Mouse (Mus musculus): Measurements from ENCODE around the gene Ulk3.

Gene Ulk3

GRCm38 (mm10) chr9:57641775-57642550, 52.7 kb downstream of the Ulk3 start:
- in situ Hi-C loops (cut with MboI, MseI): loop anchor here (5.0 to 10.0 kb wide), 2 partner anchors 105 to 1833 kb away; partner anchors contain the start of gene Fam219b (in 1 of the 2)

- in situ Hi-C loops (cut with MboI, MseI): loop anchor here (5.0 to 10.0 kb wide), 2 partner anchors 106 to 1831 kb away; partner anchors contain the start of gene Fam219b (in 1 of the 2)
These were observed 54.1 kb downstream of the Ulk3 start for GRCm38 (mm10) chr9:57643169-57643855.

DNA sequence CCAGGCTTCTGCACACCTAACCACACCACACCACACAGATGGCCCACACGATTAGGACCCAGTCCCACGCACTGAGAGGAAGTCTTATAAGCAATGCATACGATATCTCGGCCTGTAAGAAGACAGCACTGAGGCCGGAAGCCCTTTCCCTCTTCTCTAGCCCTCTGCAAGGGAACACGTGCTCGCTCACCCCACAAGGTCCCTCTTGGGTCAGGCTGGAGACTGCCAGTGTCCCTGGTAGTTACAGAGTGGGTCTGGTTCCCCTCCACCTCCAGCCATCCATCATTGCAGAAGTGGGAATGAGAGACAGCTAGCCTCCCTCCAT, 54.6 kb downstream of the Ulk3 start:
- in situ Hi-C loops (cut with MboI, MseI): loop anchor here (5.0 to 10.0 kb wide), 2 partner anchors 107 to 1831 kb away; partner anchors contain the start of gene Fam219b (in 1 of the 2)

DNA sequence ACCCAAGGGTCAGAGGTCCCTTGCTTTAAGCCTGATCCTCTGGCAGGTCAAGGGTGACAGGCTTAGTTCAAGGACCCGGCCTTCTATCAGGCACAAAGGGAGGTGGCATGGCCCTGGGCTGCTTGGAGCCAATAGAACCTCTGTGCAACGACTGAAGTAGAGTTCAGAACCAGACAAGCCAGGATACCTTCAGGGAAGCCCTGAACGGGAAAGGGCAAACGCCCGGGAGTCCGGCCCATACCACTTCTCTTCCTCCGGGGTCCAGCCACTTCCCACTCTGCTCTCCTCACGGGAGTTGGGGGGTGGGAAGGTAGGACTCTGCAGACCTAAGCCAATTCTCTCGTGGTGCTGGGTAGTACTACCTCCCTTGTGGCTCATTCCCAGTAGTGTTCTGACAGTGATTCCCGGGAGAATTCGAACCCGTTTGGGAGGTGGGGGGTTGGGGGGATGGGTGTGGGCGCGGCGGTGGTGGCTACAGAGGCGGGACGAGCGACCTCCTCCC, 55.2 kb downstream of the Ulk3 start:
- in situ Hi-C loops (cut with MboI, MseI): loop anchor here (5.0 to 10.0 kb wide), 2 partner anchors 107 to 1830 kb away; partner anchors contain the start of gene Fam219b (in 1 of the 2)

GRCm38 (mm10) chr9:57644944-57645893, 56.0 kb downstream of the Ulk3 start:
- in situ Hi-C loops (cut with MboI, MseI): loop anchor here (5.0 to 10.0 kb wide), 2 partner anchors 108 to 1830 kb away; partner anchors contain the start of gene Fam219b (in 1 of the 2)
